Mouse (Mus musculus) B cell, adult (primary cell): ENCODE measurements around the gene Neurod4. TPM values are rescaled to one million over a fixed set of nuclear protein-coding genes. Genes with fewer than 3 reads are reported as not detected.

ENCODE experiments used
- total RNA-seq: library from RNA; stranded (reverse); gene quantifications from 4 replicates; pipeline ENCODE4 v1.2.4, GENCODE M21; 2023; ENCODE audit not compliant: inconsistent age

Neurod4 gene
- 0.15 to 0.29 TPM (median 0.18 TPM) in 4 replicates for total RNA-seq

GRCm38 (mm10) chr10:130280066-130280465, at the start of gene Neurod4:
Neurod4 (minus strand) TSS chr10:130280240.

GRCm38 (mm10) chr10:130322637-130323036, 42.6 kb upstream of the Neurod4 start, which contains the start of gene Tespa1:
Tespa1 (plus strand) TSS chr10:130322870.

Other genes starting within 250 kb of the Neurod4 start
- not detected in 4 replicates for gene Olfr821, start 249.9 kb downstream of the Neurod4 start, total RNA-seq
- not detected in 4 replicates for gene Olfr822, start 209.0 kb downstream of the Neurod4 start, total RNA-seq
- gene Olfr823, start 164.9 kb downstream of the Neurod4 start, total RNA-seq, result not detected in 4 replicates
- not detected in 4 replicates for gene Olfr824, start 150.2 kb downstream of the Neurod4 start, total RNA-seq
- not detected in 4 replicates for gene Olfr825, start 113.5 kb downstream of the Neurod4 start, total RNA-seq
- not detected in 4 replicates for gene Olfr826, start 96.1 kb downstream of the Neurod4 start, total RNA-seq
- not detected in 4 replicates for gene Olfr827, start 65.8 kb downstream of the Neurod4 start, total RNA-seq
- 70.4 to 81.9 TPM (median 78.9 TPM) in 4 replicates for gene Tespa1, start 42.6 kb upstream of the Neurod4 start, total RNA-seq
- not detected in 4 replicates for gene Vmn2r84, start 114.1 kb upstream of the Neurod4 start, total RNA-seq
- not detected in 4 replicates for gene Vmn2r85, start 149.5 kb upstream of the Neurod4 start, total RNA-seq
- gene Vmn2r86, start 175.8 kb upstream of the Neurod4 start, total RNA-seq, result not detected in 4 replicates
- gene Vmn2r87, start 217.2 kb upstream of the Neurod4 start, total RNA-seq, result not detected in 4 replicates